In genomic region chrX:133947427-133947826, GRCm38 (mm10) we compare ENCODE assay signal across 8 mouse cellular contexts. TPM values are rescaled to one million over a fixed set of nuclear protein-coding genes. Genes with fewer than 3 reads are reported as not detected.
DNase-seq lines count a peak whose midpoint lies in the region; ATAC-seq lines count a peak whose summit lies in the region.

No protein-coding gene starts in this region.

- intact Hi-C loops in heart, postnatal 10 days (cut with DNase I): loop anchor here (1.0 to 10.0 kb wide), 3 partner anchors 72 to 367 kb away; no protein-coding TSS in a partner anchor

- peak; percentile 52 for DNase-seq in CD4-positive helper T cell, adult 2 months (ENCODE audit: low read depth, low spot score)
- DNase-seq in T-cell, adult 2 months (ENCODE audit: low spot score): peak; percentile 24
- peak; percentile 68 for DNase-seq in embryo, embryonic 10 days (ENCODE audit: low spot score)
- peak; percentile 58 to 70 for DNase-seq in heart, postnatal 10 days
- DNase-seq in kidney, postnatal 36 days: peak; percentile 56 to 69
- peak; percentile 1 for DNase-seq in liver, embryonic 13.5 days

- peak; percentile 29; the same call in 1 of the 2 replicates for ATAC-seq in liver, embryonic 13.5 days (ENCODE audit: low read depth)
- peak; percentile 86; the same call in 1 of the 2 replicates for ATAC-seq in neural tube, embryonic 14.5 days (ENCODE audit: low read depth)
- ATAC-seq in erythroblast, adult 5-6 weeks (replicated peaks; ENCODE audit: low FRiP score, poor library complexity, severe bottlenecking): no peak

- H3K4me1 ChIP-seq in liver, embryonic 13.5 days (replicated peaks): no peaks in the 10 kb centered on the region
- H3K4me1 ChIP-seq in neural tube, embryonic 14.5 days (ENCODE audit: control insufficient read depth, insufficient read depth, low read length): no peaks in the 10 kb centered on the region

- 33% methylated on average over 3 of the region's 3 CpGs for WGBS in liver, embryonic 13.5 days (ENCODE audit: insufficient replicate concordance)
- WGBS in neural tube, embryonic 14.5 days: 30% methylated on average over 3 of the region's 3 CpGs

- no peak overlapping the region for H3K9ac ChIP-seq in liver, embryonic 13.5 days
- H3K9ac ChIP-seq in neural tube, embryonic 14.5 days (replicated peaks; ENCODE audit: low read depth, low read length): no peak overlapping the region

- no peaks in the 10 kb centered on the region for H3K36me3 ChIP-seq in liver, embryonic 13.5 days
- H3K36me3 ChIP-seq in neural tube, embryonic 14.5 days (ENCODE audit: control insufficient read depth, insufficient read depth, low read length): no peaks in the 10 kb centered on the region

- H3K4me2 ChIP-seq in liver, embryonic 13.5 days: no peak overlapping the region
- no peak overlapping the region for H3K4me2 ChIP-seq in neural tube, embryonic 14.5 days (ENCODE audit: low read depth, low read length)

- no peak overlapping the region for H3K27ac ChIP-seq in liver, embryonic 13.5 days
- no peak overlapping the region for H3K27ac ChIP-seq in neural tube, embryonic 14.5 days (ENCODE audit: low read depth, low read length)

- no peaks in the 10 kb centered on the region for H3K9me3 ChIP-seq in liver, embryonic 13.5 days (replicated peaks)
- H3K9me3 ChIP-seq in neural tube, embryonic 14.5 days (ENCODE audit: control insufficient read depth, low read length): no peaks in the 10 kb centered on the region

- no peaks in the 10 kb centered on the region for H3K27me3 ChIP-seq in liver, embryonic 13.5 days
- H3K27me3 ChIP-seq in neural tube, embryonic 14.5 days (ENCODE audit: control insufficient read depth, insufficient read depth, low read length): no peaks in the 10 kb centered on the region

- no peak overlapping the region for H3K4me3 ChIP-seq in liver, embryonic 13.5 days (replicated peaks)
- H3K4me3 ChIP-seq in neural tube, embryonic 14.5 days (ENCODE audit: low read depth, low read length): no peak overlapping the region

RNA-seq across cellular contexts. Expression of gene Sytl4, which starts 34.2 kb away (rescaled TPM):
- total RNA-seq in heart, postnatal 10 days (2021): 1 to 10 TPM; 2.4 to 2.5 TPM
- polyA plus RNA-seq in liver, embryonic 13.5 days (2015; fragmentation: Nextera tagmentation; extraction: Ambion mirVana): 1.4 and 1.7 TPM in 2 replicates
- polyA plus RNA-seq in neural tube, embryonic 14.5 days (2014; fragmentation: Nextera tagmentation; extraction: Ambion mirVana): 0.48 and 0.84 TPM in 2 replicates
- 3.5 TPM in 1 of 2 replicates, not detected in the other for total RNA-seq in erythroblast, adult 5-6 weeks (2015; ENCODE audit: low replicate concordance)
- 3.5 TPM in 1 of 2 replicates, not detected in the other for total RNA-seq in erythroblast, adult 5-6 weeks (2017; ENCODE audit: low replicate concordance)

RNA-seq across cellular contexts. Expression of gene Srpx2, which starts 39.2 kb away (rescaled TPM):
- total RNA-seq in heart, postnatal 10 days (2021): 1 to 10 TPM; 7.5 to 8.4 TPM
- polyA plus RNA-seq in liver, embryonic 13.5 days (2015; fragmentation: Nextera tagmentation; extraction: Ambion mirVana): 0.21 and 0.33 TPM in 2 replicates
- 0.08 and 1.7 TPM in 2 replicates for polyA plus RNA-seq in neural tube, embryonic 14.5 days (2014; fragmentation: Nextera tagmentation; extraction: Ambion mirVana)
- total RNA-seq in erythroblast, adult 5-6 weeks (2015; ENCODE audit: low replicate concordance): not detected in 2 replicates
- total RNA-seq in erythroblast, adult 5-6 weeks (2017; ENCODE audit: low replicate concordance): not detected in 2 replicates

RNA-seq across cellular contexts. Expression of gene Tspan6, which starts 49.2 kb away (rescaled TPM):
- 10 to 100 TPM; 30.4 to 35.6 TPM for total RNA-seq in heart, postnatal 10 days (2021)
- polyA plus RNA-seq in liver, embryonic 13.5 days (2015; fragmentation: Nextera tagmentation; extraction: Ambion mirVana): 18.7 and 24.6 TPM in 2 replicates
- 269 and 292 TPM in 2 replicates for polyA plus RNA-seq in neural tube, embryonic 14.5 days (2014; fragmentation: Nextera tagmentation; extraction: Ambion mirVana)
- not detected in 2 replicates for total RNA-seq in erythroblast, adult 5-6 weeks (2015; ENCODE audit: low replicate concordance)
- 0.28 TPM in 1 of 2 replicates, not detected in the other for total RNA-seq in erythroblast, adult 5-6 weeks (2017; ENCODE audit: low replicate concordance)

Comparison
In these comparisons a context has a peak if more than half of its experiments do, and no peak if none do; other contexts are left out.
1. DNase-seq: peak in every context shown above with its lines; median percentile 68 in embryo, embryonic 10 days; 64 in heart, postnatal 10 days; 62 in kidney, postnatal 36 days; 52 in CD4-positive helper T cell, adult 2 months; 24 in T-cell, adult 2 months; 1 in liver, embryonic 13.5 days.
2. RNA of gene Srpx2, which starts 39.2 kb away (total RNA-seq): 7.5 to 8.4 TPM in heart, postnatal 10 days; not detected in erythroblast, adult 5-6 weeks; every median in the first group is over 4 times any median in the second.
3. RNA of gene Tspan6, which starts 49.2 kb away (total RNA-seq): 30.4 to 35.6 TPM in heart, postnatal 10 days; 0.28 TPM in erythroblast, adult 5-6 weeks; every median in the first group is over 10 times any median in the second.